In genomic region chr17:35698501-35698883, GRCm38 (mm10) we compare ENCODE assay signal across 9 mouse cellular contexts. TPM values are rescaled to one million over a fixed set of nuclear protein-coding genes. Genes with fewer than 3 reads are reported as not detected.
DNase-seq lines count a peak whose midpoint lies in the region; ATAC-seq and TF ChIP-seq lines count a peak whose summit lies in the region.
"Had no signal": no experiment of that assay in that cellular context is flagged by ENCODE, and none has a peak within 500 bp of the region (broad histone marks: within the 10 kb centered on the region; RNA-seq: fewer than 3 reads in every experiment).

No protein-coding gene starts in this region.

- DNase-seq in heart, adult 2 months: no peak
- no peak for DNase-seq in heart, adult 9 months (ENCODE audit: low spot score in 2 of 2)
- DNase-seq in lung, postnatal 0 days (ENCODE audit: low spot score): no peak
- DNase-seq in lung, postnatal 4 days: no peak
- DNase-seq in limb, embryonic 14.5 days (ENCODE audit: low spot score): no peak
- no peak for DNase-seq in stomach, postnatal 0 days (ENCODE audit: low spot score)
- DNase-seq in cerebellum, postnatal 14 days: no peak
- DNase-seq in layer of hippocampus, postnatal 14 days (ENCODE audit: low spot score in 2 of 2): no peak

- no peaks in the 10 kb centered on the region; the same call in none of the 2 replicates for H3K36me3 ChIP-seq in heart, adult 2 months (ENCODE audit: control insufficient read depth, insufficient read depth, low read length)
- no peaks in the 10 kb centered on the region for H3K36me3 ChIP-seq in lung, postnatal 0 days (ENCODE audit: insufficient read depth, low read length)
- H3K36me3 ChIP-seq in limb, embryonic 14.5 days (ENCODE audit: control insufficient read depth, insufficient read depth, low read length): peaks cover 11% of the 10 kb centered on the region; the same call in 1 of the 2 replicates
- H3K36me3 ChIP-seq in stomach, postnatal 0 days (ENCODE audit: control insufficient read depth, insufficient read depth, low read length): peaks cover 3% of the 10 kb centered on the region; the same call in 1 of the 2 replicates

- no peak for ATAC-seq in lung, postnatal 0 days
- ATAC-seq in limb, embryonic 14.5 days (ENCODE audit: low FRiP score, low read depth): no peak
- no peak for ATAC-seq in stomach, postnatal 0 days (ENCODE audit: low FRiP score, low TSS enrichment)

- H3K79me2 ChIP-seq in heart, adult 2 months (replicated peaks; ENCODE audit: control insufficient read depth, insufficient read depth, low read length): no peaks in the 10 kb centered on the region

- no peak for TF ChIP-seq EP300 in heart, adult 2 months (IDR thresholded peaks at IDR 0.05; ENCODE audit: insufficient read depth, low read depth, low read length)
- no peak for TF ChIP-seq EP300 in lung, postnatal 0 days (IDR thresholded peaks at IDR 0.05)
- no peak for TF ChIP-seq EP300 in stomach, postnatal 0 days (optimal IDR thresholded peaks at IDR 0.05)

- WGBS in heart, adult 2 months: 37% methylated on average over 5 of the region's 5 CpGs
- WGBS in lung, postnatal 0 days: 28% methylated on average over 5 of the region's 5 CpGs
- 40% methylated on average over 5 of the region's 5 CpGs for WGBS in limb, embryonic 14.5 days
- WGBS in stomach, postnatal 0 days: 15% methylated on average over 5 of the region's 5 CpGs

- TF ChIP-seq CTCF in heart, adult 2 months (IDR thresholded peaks at IDR 0.05): no peak
- TF ChIP-seq CTCF in lung, postnatal 0 days (IDR thresholded peaks at IDR 0.05): no peak
- TF ChIP-seq CTCF in stomach, postnatal 0 days (IDR thresholded peaks at IDR 0.05; ENCODE audit: low read depth): 0 out of 2 replicates have a peak, but pooled peaks have one; percentile 25

- H3K4me1 ChIP-seq in heart, adult 2 months (ENCODE audit: control insufficient read depth, insufficient read depth, low read length): peaks cover 7% of the 10 kb centered on the region; the same call in 1 of the 2 replicates
- peaks cover 11% of the 10 kb centered on the region; the same call in 1 of the 2 replicates for H3K4me1 ChIP-seq in lung, postnatal 0 days (ENCODE audit: insufficient read depth, low read depth, low read length)
- peaks cover 39% of the 10 kb centered on the region for H3K4me1 ChIP-seq in limb, embryonic 14.5 days (ENCODE audit: control insufficient read depth, insufficient read depth, low read length)
- H3K4me1 ChIP-seq in stomach, postnatal 0 days (replicated peaks; ENCODE audit: control insufficient read depth, insufficient read depth): peaks cover 5% of the 10 kb centered on the region; the same call in 1 of the 2 replicates

- no peak overlapping the region for H3K9ac ChIP-seq in heart, adult 2 months (ENCODE audit: low read depth, low read length)
- no peak overlapping the region for H3K9ac ChIP-seq in lung, postnatal 0 days (replicated peaks; ENCODE audit: low read depth)
- H3K9ac ChIP-seq in limb, embryonic 14.5 days (ENCODE audit: low read depth, low read length, severe bottlenecking): no peak overlapping the region; the same call in 1 of the 2 replicates
- no peak overlapping the region for H3K9ac ChIP-seq in stomach, postnatal 0 days (ENCODE audit: low read length)

- no peak for TF ChIP-seq POLR2A in heart, adult 2 months (IDR thresholded peaks at IDR 0.05; ENCODE audit: insufficient read depth, low read depth, low read length)
- no peak for TF ChIP-seq POLR2A in limb, embryonic 14.5 days (IDR thresholded peaks at IDR 0.05; ENCODE audit: borderline replicate concordance, extremely low read depth, insufficient read depth, insufficient read length)

- no peak overlapping the region for H3K4me3 ChIP-seq in heart, adult 2 months
- H3K4me3 ChIP-seq in lung, postnatal 0 days (ENCODE audit: low read depth, low read length): no peak overlapping the region
- peak overlapping the region; percentile 28 for H3K4me3 ChIP-seq in limb, embryonic 14.5 days (replicated peaks; ENCODE audit: low read length)
- no peak overlapping the region for H3K4me3 ChIP-seq in stomach, postnatal 0 days (ENCODE audit: low read depth, low read length)

- peak overlapping the region; percentile 56 for H3K4me2 ChIP-seq in lung, postnatal 0 days (replicated peaks; ENCODE audit: low read depth, low read length)
- H3K4me2 ChIP-seq in limb, embryonic 14.5 days (replicated peaks; ENCODE audit: low read depth, low read length, severe bottlenecking): peak overlapping the region; percentile 43
- peak overlapping the region; percentile 67 for H3K4me2 ChIP-seq in stomach, postnatal 0 days (replicated peaks; ENCODE audit: low read depth)

- peak overlapping the region; percentile 61 for H3K27ac ChIP-seq in heart, adult 2 months
- H3K27ac ChIP-seq in lung, postnatal 0 days (ENCODE audit: low read length): peak overlapping the region; percentile 75
- H3K27ac ChIP-seq in limb, embryonic 14.5 days (replicated peaks; ENCODE audit: low read depth, low read length): peak overlapping the region; percentile 21; the same call in 1 of the 2 replicates
- H3K27ac ChIP-seq in stomach, postnatal 0 days (replicated peaks): peak overlapping the region; percentile 85

- no peaks in the 10 kb centered on the region for H3K9me3 ChIP-seq in lung, postnatal 0 days (ENCODE audit: low read length)
- H3K9me3 ChIP-seq in limb, embryonic 14.5 days (ENCODE audit: control insufficient read depth, low read length): 0 out of 2 replicates have a peak, but pooled peaks cover 4% of the 10 kb centered on the region
- no peaks in the 10 kb centered on the region for H3K9me3 ChIP-seq in stomach, postnatal 0 days (ENCODE audit: control insufficient read depth, low read length)

- intact Hi-C loops in heart, adult 2 months (cut with DNase I): no loop called here

- H3K27me3 ChIP-seq in heart, adult 2 months (ENCODE audit: control insufficient read depth, insufficient read depth, low read length): 0 out of 2 replicates have a peak, but pooled peaks cover 1% of the 10 kb centered on the region
- H3K27me3 ChIP-seq in lung, postnatal 0 days (replicated peaks; ENCODE audit: insufficient read depth, low read length): no peaks in the 10 kb centered on the region
- H3K27me3 ChIP-seq in limb, embryonic 14.5 days (ENCODE audit: control insufficient read depth, insufficient read depth, low read length): no peaks in the 10 kb centered on the region; the same call in 1 of the 2 replicates
- H3K27me3 ChIP-seq in stomach, postnatal 0 days (ENCODE audit: control insufficient read depth, insufficient read depth, low read length): no peaks in the 10 kb centered on the region

RNA-seq across cellular contexts. Expression of gene Ddr1, which starts 5.9 kb away (rescaled TPM):
- 10 to 100 TPM; 25.9 to 30.6 TPM for total RNA-seq in heart, adult 2 months (2021)
- polyA plus RNA-seq in heart, adult 2 months (2012; rRNA removed): 24.4 and 27.6 TPM in 2 replicates
- polyA plus RNA-seq in lung, postnatal 0 days (2015; fragmentation: Nextera tagmentation; extraction: Ambion mirVana): 64.2 and 79.3 TPM in 2 replicates
- 49.4 and 60.1 TPM in 2 replicates for polyA plus RNA-seq in limb, embryonic 14.5 days (2012; rRNA removed)
- 56.7 and 58.2 TPM in 2 replicates for polyA plus RNA-seq in limb, embryonic 14.5 days (2014; fragmentation: Nextera tagmentation; extraction: Ambion mirVana)
- 50.8 TPM in 2 replicates for polyA plus RNA-seq in stomach, postnatal 0 days (2015; fragmentation: Nextera tagmentation; extraction: Ambion mirVana)
- total RNA-seq in layer of hippocampus, postnatal 14 days (2021): 10 to 100 TPM; 73.6 to 81.0 TPM
- total RNA-seq: common myeloid progenitor, adult 5-6 weeks had no signal

RNA-seq across cellular contexts. Expression of gene Gtf2h4, which starts 25.0 kb away (rescaled TPM):
- 10 to 100 TPM; 15.0 to 20.6 TPM for total RNA-seq in heart, adult 2 months (2021)
- polyA plus RNA-seq in heart, adult 2 months (2012; rRNA removed): 19.2 and 21.0 TPM in 2 replicates
- polyA plus RNA-seq in lung, postnatal 0 days (2015; fragmentation: Nextera tagmentation; extraction: Ambion mirVana): 19.2 and 21.4 TPM in 2 replicates
- polyA plus RNA-seq in limb, embryonic 14.5 days (2012; rRNA removed): 43.0 and 52.0 TPM in 2 replicates
- 40.7 and 44.9 TPM in 2 replicates for polyA plus RNA-seq in limb, embryonic 14.5 days (2014; fragmentation: Nextera tagmentation; extraction: Ambion mirVana)
- polyA plus RNA-seq in stomach, postnatal 0 days (2015; fragmentation: Nextera tagmentation; extraction: Ambion mirVana): 20.7 and 20.8 TPM in 2 replicates
- total RNA-seq in layer of hippocampus, postnatal 14 days (2021): 10 to 100 TPM; 23.9 to 25.8 TPM

RNA-seq across cellular contexts. Expression of gene Vars2, which starts 31.1 kb away (rescaled TPM):
- total RNA-seq in heart, adult 2 months (2021): 10 to 100 TPM; 26.6 to 28.3 TPM
- polyA plus RNA-seq in heart, adult 2 months (2012; rRNA removed): 19.3 and 20.3 TPM in 2 replicates
- polyA plus RNA-seq in lung, postnatal 0 days (2015; fragmentation: Nextera tagmentation; extraction: Ambion mirVana): 11.4 and 15.2 TPM in 2 replicates
- 35.4 and 47.8 TPM in 2 replicates for polyA plus RNA-seq in limb, embryonic 14.5 days (2012; rRNA removed)
- 14.8 and 18.7 TPM in 2 replicates for polyA plus RNA-seq in limb, embryonic 14.5 days (2014; fragmentation: Nextera tagmentation; extraction: Ambion mirVana)
- 10.3 and 10.6 TPM in 2 replicates for polyA plus RNA-seq in stomach, postnatal 0 days (2015; fragmentation: Nextera tagmentation; extraction: Ambion mirVana)
- 10 to 100 TPM; 34.3 to 34.8 TPM for total RNA-seq in layer of hippocampus, postnatal 14 days (2021)

RNA-seq across cellular contexts. Expression of gene Mucl3, which starts 55.0 kb away (rescaled TPM):
- not detected for total RNA-seq in heart, adult 2 months (2021)
- not detected in 2 replicates for polyA plus RNA-seq in heart, adult 2 months (2012; rRNA removed)
- polyA plus RNA-seq in lung, postnatal 0 days (2015; fragmentation: Nextera tagmentation; extraction: Ambion mirVana): 1.1 and 1.7 TPM in 2 replicates
- polyA plus RNA-seq in limb, embryonic 14.5 days (2012; rRNA removed): 0.13 and 0.30 TPM in 2 replicates
- polyA plus RNA-seq in limb, embryonic 14.5 days (2014; fragmentation: Nextera tagmentation; extraction: Ambion mirVana): 0.22 TPM in 1 of 2 replicates, not detected in the other
- 768 and 930 TPM in 2 replicates for polyA plus RNA-seq in stomach, postnatal 0 days (2015; fragmentation: Nextera tagmentation; extraction: Ambion mirVana)
- total RNA-seq in layer of hippocampus, postnatal 14 days (2021): not detected
- total RNA-seq: common myeloid progenitor, adult 5-6 weeks had no signal

Comparison
In these comparisons a context has a peak if more than half of its experiments do, and no peak if none do; other contexts are left out.
1. H3K27ac ChIP-seq: peak in every context shown above with its lines; median percentile 85 in stomach, postnatal 0 days; 75 in lung, postnatal 0 days; 61 in heart, adult 2 months; 21 in limb, embryonic 14.5 days.